Mouse (Mus musculus) forebrain, embryonic 13.5 days (tissue): ENCODE measurements around the gene Sf3b6. TPM values are rescaled to one million over a fixed set of nuclear protein-coding genes. Genes with fewer than 3 reads are reported as not detected.
"Not testable (repeated sequence)": the region's sequence is repeated elsewhere in the genome, so short reads cannot be mapped to it uniquely, and the experiment has no call there.

Experiments used
- ATAC-seq: fragments of 200-750 bp; cut with Nextera tagmentation; 2 replicates; pipeline ENCODE4 v1.8.0; 2017
- H3K27ac ChIP-seq: fragments of 300-500 bp; sonication (generic); 2 replicates; pipeline ENCODE4 v1.5.1; 2015; ENCODE audit warnings: inconsistent platforms, mild to moderate bottlenecking, moderate library complexity
- H3K27me3 ChIP-seq: fragments of 300-500 bp; sonication (generic); 2 replicates; pipeline ENCODE4 v1.6.1; 2015; ENCODE audit warnings: mild to moderate bottlenecking, inconsistent platforms
- H3K36me3 ChIP-seq: fragments of 300-500 bp; sonication (generic); 2 replicates; pipeline ENCODE4 v1.6.1; 2015; ENCODE audit warnings: mild to moderate bottlenecking, inconsistent platforms; ENCODE audit not compliant: poor library complexity, severe bottlenecking
- H3K4me1 ChIP-seq: fragments of 300-500 bp; sonication (generic); 2 replicates; pipeline ENCODE4 v1.6.1; 2015; ENCODE audit warnings: inconsistent platforms
- H3K4me2 ChIP-seq: fragments of 300-500 bp; sonication (generic); 2 replicates; pipeline ENCODE4 v1.6.1; 2015; ENCODE audit warnings: inconsistent platforms, mild to moderate bottlenecking, moderate library complexity
- H3K4me3 ChIP-seq: fragments of 300-500 bp; sonication (generic); 2 replicates; pipeline ENCODE4 v1.5.1; 2015; ENCODE audit warnings: mild to moderate bottlenecking, inconsistent platforms
- H3K9ac ChIP-seq: fragments of 300-500 bp; sonication (generic); 2 replicates; pipeline ENCODE4 v1.6.1; 2015; ENCODE audit warnings: mild to moderate bottlenecking, inconsistent platforms
- H3K9me3 ChIP-seq: fragments of 300-500 bp; sonication (generic); replicated peaks from 2 replicates; pipeline ENCODE4 v1.6.1; 2016; ENCODE audit warnings: inconsistent platforms
- WGBS: fragments of 180-500 bp; shearing (Covaris S2); methylation state at CpG from one replicate; pipeline ENCODE4 v1.1.7; 2015; 5-methylcytosine and 5-hydroxymethylcytosine counted together
- polyA plus RNA-seq: library from polyadenylated mRNA; unstranded; fragments of >200 nt; fragmentation: Nextera tagmentation; extraction: Ambion mirVana; gene quantifications from 2 replicates; pipeline ENCODE4 v1.2.1, GENCODE M21; 2015

Gene Sf3b6
- polyA plus RNA-seq, 1 experiment from 2014 or later = 345 TPM

DNA sequence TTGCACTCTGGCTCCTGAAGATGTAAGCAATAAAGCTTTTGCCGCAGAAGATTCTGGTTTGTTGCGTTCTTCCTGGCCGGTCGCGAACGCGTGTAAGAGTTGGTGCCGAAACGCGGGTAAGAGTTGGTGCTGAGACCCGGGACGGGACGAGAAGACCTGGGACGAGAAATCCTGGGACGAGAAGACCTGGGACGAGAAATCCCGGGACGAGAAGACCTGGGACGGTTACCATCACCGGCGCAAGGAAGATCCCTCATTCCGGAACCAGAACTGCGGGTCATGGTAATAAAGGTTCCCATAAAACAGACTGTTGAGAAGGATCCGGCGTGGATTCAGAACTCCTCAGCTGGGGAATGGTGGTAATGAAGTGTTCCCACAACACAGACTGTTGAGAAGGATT, 29.2 kb upstream of the Sf3b6 start:
- not testable (repeated sequence) for H3K9me3 ChIP-seq, H3K36me3 ChIP-seq, H3K4me2 ChIP-seq, H3K4me1 ChIP-seq, H3K27ac ChIP-seq, H3K9ac ChIP-seq, H3K4me3 ChIP-seq, H3K27me3 ChIP-seq, ATAC-seq
- 94% methylated on average over 25 of the region's 25 CpGs for WGBS

DNA sequence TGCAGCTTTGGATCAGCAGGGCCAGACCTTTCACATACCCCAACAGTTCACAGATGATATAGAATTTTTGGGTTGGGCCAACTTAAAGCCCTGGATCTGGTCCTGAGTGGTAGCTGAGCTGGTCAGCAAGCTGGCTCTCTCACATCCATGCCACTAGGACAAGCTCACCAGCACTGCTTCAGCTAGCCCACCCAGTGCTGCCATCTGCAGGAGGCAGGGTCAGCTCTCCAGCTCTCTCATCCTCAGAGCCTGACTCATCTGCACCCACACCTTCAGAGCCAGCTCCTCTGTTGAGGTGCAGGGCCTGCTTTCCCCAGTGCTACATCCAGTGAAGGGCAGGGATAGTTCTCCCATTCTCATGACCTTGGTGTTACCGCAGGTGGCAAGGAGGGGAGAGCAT, 23.6 kb upstream of the Sf3b6 start:
- H3K4me2 ChIP-seq = no peak overlapping the region
- H3K27me3 ChIP-seq = no peaks in the 10 kb centered on the region
- H3K9ac ChIP-seq = no peak overlapping the region
- no peaks in the 10 kb centered on the region for H3K36me3 ChIP-seq
- 82% methylated on average over 1 of the region's 1 CpGs for WGBS
- H3K4me3 ChIP-seq = no peak overlapping the region
- no peaks in the 10 kb centered on the region for H3K9me3 ChIP-seq
- no peaks in the 10 kb centered on the region for H3K4me1 ChIP-seq
- no peak for ATAC-seq
- H3K27ac ChIP-seq = no peak overlapping the region

DNA sequence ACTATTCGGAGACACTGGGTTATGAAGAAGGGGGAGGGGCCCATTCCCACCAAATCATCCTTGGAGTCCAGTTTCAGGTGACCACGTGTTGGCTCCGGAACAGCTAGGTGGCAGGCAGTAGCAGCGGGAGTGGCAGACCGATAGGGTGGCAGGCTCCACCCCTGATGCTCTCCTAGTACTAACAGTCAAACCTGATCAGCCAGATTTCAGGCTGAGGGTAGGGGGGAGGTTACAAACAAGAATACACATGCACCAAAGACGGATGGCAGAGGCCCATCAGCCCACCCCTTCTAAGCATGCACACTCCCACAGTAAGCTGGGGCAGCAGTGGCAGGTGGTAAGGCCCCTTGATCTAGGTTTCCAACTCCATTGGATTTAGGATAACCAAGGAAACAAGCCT, 19.9 kb upstream of the Sf3b6 start:
- not testable (repeated sequence) for H3K27me3 ChIP-seq, H3K9me3 ChIP-seq, H3K36me3 ChIP-seq, H3K4me2 ChIP-seq, H3K4me1 ChIP-seq, H3K9ac ChIP-seq, H3K27ac ChIP-seq, H3K4me3 ChIP-seq, ATAC-seq
- 79% methylated on average over 6 of the region's 6 CpGs for WGBS

DNA sequence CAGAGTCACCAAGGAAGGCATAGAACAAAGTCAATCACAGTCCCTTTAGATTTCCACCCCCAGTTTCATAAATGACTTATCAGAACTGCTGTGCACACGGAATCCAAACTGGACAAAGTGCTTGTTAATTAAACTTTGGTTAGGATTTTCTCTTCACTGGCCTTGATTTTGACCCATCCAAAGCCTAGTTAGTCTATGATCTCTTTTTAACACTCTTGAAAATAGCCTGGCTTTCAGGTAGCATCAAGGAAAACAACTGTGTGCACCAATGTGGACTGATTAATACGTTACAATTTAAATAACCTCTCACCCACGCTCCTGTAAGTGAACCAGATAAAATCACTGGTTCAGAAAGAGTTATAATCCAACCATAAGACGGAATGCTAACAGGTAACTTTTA, 6.3 kb upstream of the Sf3b6 start:
- Histone ChIP-seq H3K36me3 (no peaks in the 10 kb centered on the region), H3K4me1 (no peaks in the 10 kb centered on the region), H3K27me3 (no peaks in the 10 kb centered on the region), H3K27ac (no peak overlapping the region), H3K9me3 (0 out of 2 replicates have a peak, but pooled peaks cover 4% of the 10 kb centered on the region), H3K4me2 (no peak overlapping the region), H3K4me3 (no peak overlapping the region), H3K9ac (no peak overlapping the region)
- WGBS = 74% methylated on average over 4 of the region's 4 CpGs
- no peak for ATAC-seq

DNA sequence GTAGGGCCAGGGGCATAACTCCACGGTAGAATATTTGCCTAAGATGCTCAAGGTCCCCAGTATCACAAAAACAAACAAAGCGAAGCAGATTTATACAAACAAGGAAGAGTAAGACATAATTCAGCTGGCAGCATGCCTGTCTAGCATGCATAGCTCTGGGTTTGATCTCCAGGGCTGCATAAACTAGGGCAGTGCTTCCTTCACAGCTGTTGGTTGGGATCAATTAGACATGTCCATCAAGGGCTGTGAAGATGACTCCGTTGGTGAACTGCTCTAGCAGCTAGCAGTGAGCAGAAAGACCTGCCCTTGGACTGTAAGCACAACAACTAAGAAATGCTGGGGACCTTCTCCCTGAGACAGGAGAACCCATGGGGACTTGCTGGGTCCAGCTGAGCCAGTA, 5.6 kb upstream of the Sf3b6 start:
- H3K27ac ChIP-seq = no peak overlapping the region
- H3K4me3 ChIP-seq = no peak overlapping the region
- peaks cover 4% of the 10 kb centered on the region for H3K4me1 ChIP-seq
- H3K4me2 ChIP-seq = no peak overlapping the region
- H3K36me3 ChIP-seq = no peaks in the 10 kb centered on the region
- H3K9ac ChIP-seq = no peak overlapping the region
- no peak for ATAC-seq
- 0 out of 2 replicates have a peak, but pooled peaks cover 4% of the 10 kb centered on the region for H3K9me3 ChIP-seq
- no peaks in the 10 kb centered on the region for H3K27me3 ChIP-seq
- WGBS = 74% methylated on average over 3 of the region's 3 CpGs

DNA sequence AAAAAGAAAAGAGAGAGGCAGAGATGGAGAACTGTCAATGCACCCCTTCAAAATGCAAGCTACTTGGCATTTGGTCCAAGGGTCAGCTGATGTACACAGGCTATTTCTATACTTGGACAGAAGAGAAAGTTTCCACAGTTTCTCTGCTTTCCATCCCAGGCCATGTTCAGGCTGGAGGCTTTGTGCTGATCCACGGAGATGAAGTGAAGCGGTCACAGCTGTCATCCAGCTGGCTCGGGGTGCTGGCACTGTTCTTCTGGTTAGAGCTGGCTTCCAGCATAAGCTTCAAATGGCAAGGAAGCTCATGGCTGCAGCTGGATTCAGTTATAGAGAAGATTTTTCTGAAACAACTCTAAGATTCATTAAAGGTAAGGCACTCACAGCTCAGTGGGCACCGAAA, 3.7 kb upstream of the Sf3b6 start:
- no peaks in the 10 kb centered on the region for H3K36me3 ChIP-seq
- no peak overlapping the region for H3K27ac ChIP-seq
- peaks cover 13% of the 10 kb centered on the region for H3K4me1 ChIP-seq
- no peak overlapping the region for H3K9ac ChIP-seq
- 0 out of 2 replicates have a peak, but pooled peaks cover 4% of the 10 kb centered on the region for H3K9me3 ChIP-seq
- 82% methylated on average over 4 of the region's 4 CpGs for WGBS
- no peak overlapping the region for H3K4me3 ChIP-seq
- no peak for ATAC-seq
- no peak overlapping the region for H3K4me2 ChIP-seq
- no peaks in the 10 kb centered on the region for H3K27me3 ChIP-seq

DNA sequence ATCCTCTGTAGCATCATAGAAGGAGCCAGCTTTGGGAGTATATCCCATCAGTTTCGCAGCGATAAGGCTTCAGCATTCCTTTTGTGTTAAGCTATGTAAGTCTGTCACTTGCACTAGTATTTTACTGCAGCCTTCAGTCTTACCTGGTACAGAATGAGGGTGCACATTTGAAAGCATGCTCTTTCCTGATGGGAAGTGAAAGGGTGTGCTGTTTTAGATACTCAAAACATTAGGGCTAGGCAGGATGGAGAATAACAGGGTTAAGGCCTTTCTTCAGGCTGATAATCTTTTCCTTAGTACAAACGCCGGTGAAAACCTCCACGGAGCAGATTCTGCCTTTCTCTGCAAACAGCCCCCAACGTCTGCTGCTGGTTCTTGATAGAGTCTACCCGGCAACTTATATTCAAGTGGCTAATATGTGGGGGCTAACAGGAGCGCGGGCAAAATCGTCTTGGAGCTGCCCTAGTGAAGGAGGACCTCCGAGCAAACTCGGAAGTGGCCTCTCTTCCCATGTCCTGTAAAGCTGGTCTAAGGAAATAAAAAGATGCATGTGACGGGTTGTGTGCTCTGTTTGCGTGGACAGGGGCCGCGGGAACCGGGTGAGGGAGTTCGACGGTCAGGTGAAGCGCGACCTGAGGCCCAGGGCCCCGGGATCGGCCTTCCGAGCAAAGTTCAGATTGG, 524 bp upstream of the Sf3b6 start:
- Histone ChIP-seq H3K27me3 (no peaks in the 10 kb centered on the region), H3K4me3 (peak overlapping the region; percentile 86), H3K27ac (peak overlapping the region; percentile 77), H3K4me2 (peak overlapping the region; percentile 78), H3K4me1 (peaks cover 24% of the 10 kb centered on the region), H3K36me3 (peaks cover 16% of the 10 kb centered on the region), H3K9me3 (no peaks in the 10 kb centered on the region), H3K9ac (peak overlapping the region; percentile 75)
- ATAC-seq = peak; percentile 14; the same call in 1 of the 2 replicates
- WGBS = 10% methylated on average over 24 of the region's 24 CpGs

DNA sequence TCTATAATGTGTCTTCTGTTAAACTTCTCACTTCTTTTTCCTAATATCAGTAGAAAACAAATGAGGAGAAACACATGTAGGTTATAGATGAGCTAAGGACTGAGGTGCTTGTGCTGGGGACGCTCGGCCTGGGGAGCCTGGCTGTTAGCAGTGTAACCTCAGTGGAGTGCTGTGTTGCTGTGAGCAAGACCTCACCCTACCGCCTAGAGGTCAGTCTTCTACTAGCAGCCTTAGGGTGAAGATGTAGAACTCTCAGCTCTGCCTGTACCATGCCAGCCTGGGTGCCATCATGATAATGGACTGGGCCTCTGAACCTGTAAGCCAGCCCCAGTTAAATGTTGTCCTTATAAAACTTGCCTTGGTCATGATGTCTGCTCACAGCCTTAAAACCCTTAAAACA, 9.9 kb downstream of the Sf3b6 start:
- H3K27me3 ChIP-seq = no peaks in the 10 kb centered on the region
- ATAC-seq = no peak
- H3K36me3 ChIP-seq = peaks cover 73% of the 10 kb centered on the region
- 77% methylated on average over 3 of the region's 3 CpGs for WGBS
- H3K4me1 ChIP-seq = no peaks in the 10 kb centered on the region
- H3K4me3 ChIP-seq = no peak overlapping the region
- no peaks in the 10 kb centered on the region for H3K9me3 ChIP-seq
- no peak overlapping the region for H3K4me2 ChIP-seq
- no peak overlapping the region for H3K9ac ChIP-seq
- H3K27ac ChIP-seq = no peak overlapping the region

DNA sequence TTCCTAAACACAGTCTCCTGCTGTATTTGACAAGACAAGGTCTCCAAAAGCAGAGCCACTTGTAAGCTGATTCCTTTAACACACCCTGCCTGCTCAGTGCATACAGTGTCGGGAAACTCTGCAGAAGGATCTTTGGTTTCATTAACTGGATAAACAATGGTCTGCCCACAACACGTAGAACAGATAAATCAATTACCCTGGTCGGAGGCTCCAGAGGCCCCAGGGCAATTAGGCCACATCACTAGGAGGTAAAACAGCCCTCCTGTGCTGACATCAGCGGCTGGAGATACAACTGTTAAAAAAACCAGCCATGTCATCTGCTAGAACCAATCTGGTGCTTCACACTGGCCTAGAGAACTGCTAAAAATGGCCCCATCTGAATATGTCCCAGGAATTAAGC, 19.6 kb downstream of the Sf3b6 start:
- Histone ChIP-seq H3K9ac (no peak overlapping the region), H3K9me3 (no peaks in the 10 kb centered on the region), H3K4me1 (peaks cover 5% of the 10 kb centered on the region; the same call in 1 of the 2 replicates), H3K27me3 (peaks cover 15% of the 10 kb centered on the region; the same call in 1 of the 2 replicates), H3K4me3 (no peak overlapping the region), H3K36me3 (peaks cover 2% of the 10 kb centered on the region; the same call in 1 of the 2 replicates), H3K27ac (no peak overlapping the region), H3K4me2 (no peak overlapping the region)
- 67% methylated on average over 4 of the region's 4 CpGs for WGBS
- ATAC-seq = no peak

DNA sequence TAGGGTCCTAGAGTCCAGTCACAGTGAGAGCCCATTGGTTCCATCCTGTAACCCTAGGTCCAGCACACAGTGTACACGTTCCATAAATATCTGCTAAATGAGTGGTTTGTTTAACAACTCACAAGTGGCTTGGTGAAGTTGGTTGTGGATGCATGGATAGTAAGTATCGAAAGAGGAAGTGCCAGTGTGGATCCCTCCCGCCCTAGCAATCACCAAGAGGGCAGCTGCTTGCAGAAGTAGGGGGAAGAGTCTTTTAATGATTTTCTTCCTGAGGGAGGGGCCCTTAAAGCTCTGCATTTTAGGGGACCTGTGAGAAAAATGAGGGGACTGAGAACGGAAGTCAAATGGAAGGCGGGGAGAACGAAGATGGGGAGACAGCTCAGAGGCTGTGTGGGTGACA, 22.7 kb downstream of the Sf3b6 start:
- H3K4me2 ChIP-seq = peak overlapping the region; percentile 94
- ATAC-seq = no peak
- 53% methylated on average over 6 of the region's 6 CpGs for WGBS
- no peaks in the 10 kb centered on the region for H3K36me3 ChIP-seq
- no peaks in the 10 kb centered on the region for H3K9me3 ChIP-seq
- peaks cover 21% of the 10 kb centered on the region for H3K27me3 ChIP-seq
- no peak overlapping the region for H3K9ac ChIP-seq
- no peak overlapping the region for H3K4me3 ChIP-seq
- peaks cover 13% of the 10 kb centered on the region for H3K4me1 ChIP-seq
- H3K27ac ChIP-seq = no peak overlapping the region

DNA sequence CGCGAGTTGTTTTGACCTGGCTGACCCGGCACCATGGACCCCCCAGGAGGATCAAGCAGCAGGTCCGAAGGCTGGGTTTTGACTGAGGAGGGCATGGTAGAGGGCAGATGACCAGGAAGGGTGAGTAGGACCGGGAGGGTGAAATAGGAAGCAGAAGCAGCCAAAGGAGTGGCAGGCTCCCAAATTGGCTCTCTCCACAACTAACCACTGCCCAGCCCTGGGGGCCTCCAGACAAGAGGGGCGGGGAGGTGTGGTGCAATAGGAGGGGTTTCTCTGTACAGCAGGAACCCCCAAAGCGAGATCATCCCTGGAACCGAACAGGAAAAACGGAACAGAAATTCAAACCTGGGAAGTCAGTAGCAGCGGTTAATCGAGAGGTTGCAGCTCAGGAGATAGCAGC, 23.4 kb downstream of the Sf3b6 start:
- Histone ChIP-seq H3K9ac (peak overlapping the region; percentile 78), H3K4me3 (peak overlapping the region; percentile 75), H3K4me1 (peaks cover 13% of the 10 kb centered on the region), H3K9me3 (no peaks in the 10 kb centered on the region), H3K27me3 (peaks cover 21% of the 10 kb centered on the region), H3K4me2 (peak overlapping the region; percentile 94), H3K27ac (no peak overlapping the region), H3K36me3 (no peaks in the 10 kb centered on the region)
- ATAC-seq = no peak
- WGBS = 0% methylated on average over 11 of the region's 11 CpGs

DNA sequence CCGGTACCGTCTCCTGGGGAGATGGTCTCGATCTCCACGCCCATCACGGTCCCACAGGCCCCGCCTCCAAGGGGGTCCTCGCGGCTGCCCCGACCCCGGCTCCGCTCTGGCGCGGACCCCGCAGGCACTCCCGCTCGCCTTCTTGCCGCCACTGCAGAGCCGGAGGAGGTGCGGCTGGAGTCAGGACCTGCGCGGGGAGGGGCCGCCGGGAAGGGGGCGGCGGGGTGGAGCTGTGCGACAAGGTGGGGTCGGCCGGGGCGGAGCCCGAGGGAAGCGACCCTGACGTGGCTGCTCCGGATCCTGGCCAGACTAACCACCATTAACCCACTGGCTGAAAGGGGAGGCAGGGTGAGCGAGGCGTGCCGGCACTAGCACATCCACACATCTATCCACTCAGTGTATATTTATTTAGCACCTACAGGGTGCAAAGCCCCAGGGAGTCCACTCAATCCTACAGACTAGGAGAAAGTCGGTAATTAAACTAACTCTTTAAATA, 24.1 kb downstream of the Sf3b6 start, which contains the start of gene Fkbp1b:
Gene Fkbp1b (minus strand): TSS at position 200 of the 496 bp plus-strand sequence.
- Histone ChIP-seq H3K27me3 (peaks cover 21% of the 10 kb centered on the region), H3K36me3 (no peaks in the 10 kb centered on the region), H3K4me2 (peak within 1 kb of the TSS; percentile 94), H3K9me3 (no peaks in the 10 kb centered on the region), H3K4me3 (peak within 1 kb of the TSS; percentile 75), H3K9ac (peak within 1 kb of the TSS; percentile 78), H3K4me1 (peaks cover 13% of the 10 kb centered on the region), H3K27ac (no peak within 1 kb of the TSS)
- peak; percentile 67 for ATAC-seq
- under 1% methylated on average over 35 of the region's 37 CpGs for WGBS

DNA sequence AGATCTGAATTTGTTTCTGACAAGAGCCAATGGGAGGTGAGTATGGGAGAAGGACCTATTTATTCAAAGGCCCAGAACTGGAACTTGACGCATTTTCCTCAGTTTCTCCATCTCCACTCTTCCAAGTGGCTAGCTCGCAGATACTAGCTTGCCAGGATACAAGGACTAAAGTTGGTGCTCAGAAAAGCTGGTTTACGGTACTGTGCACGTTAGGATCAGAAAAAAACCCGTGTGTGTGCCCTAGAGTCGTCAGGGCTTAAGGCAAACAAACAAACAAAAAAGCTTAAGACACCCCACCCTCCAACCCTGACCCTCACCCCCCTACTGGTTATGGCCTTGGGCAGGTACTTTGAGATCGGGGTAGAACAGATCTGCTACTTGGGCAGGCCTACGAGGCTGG, 25.1 kb downstream of the Sf3b6 start:
- Histone ChIP-seq H3K4me3 (no peak overlapping the region), H3K36me3 (no peaks in the 10 kb centered on the region), H3K27me3 (peaks cover 21% of the 10 kb centered on the region), H3K4me2 (no peak overlapping the region), H3K9me3 (no peaks in the 10 kb centered on the region), H3K9ac (no peak overlapping the region), H3K4me1 (peaks cover 13% of the 10 kb centered on the region), H3K27ac (no peak overlapping the region)
- WGBS = 86% methylated on average over 8 of the region's 8 CpGs
- no peak for ATAC-seq
